Mouse (Mus musculus) spleen, adult 2 months (tissue): ENCODE data around the gene Klhl30. TPM values are rescaled to one million over a fixed set of nuclear protein-coding genes. Genes with fewer than 3 reads are reported as not detected.
A peak's percentile ranks its signal among the peaks of the same experiment; 100 is the strongest.

Experiments used
- DNase-seq, 2 experiments: peaks; one replicate each; pipeline versions ENCODE4 v3.0.0 to v3.0.0-alpha.2; 2012 to 2021; ENCODE audit warnings: low spot score in 2 of 2, low read depth in 1 of 2
- H3K27ac ChIP-seq: fragments of 200-500 bp; 2 replicates; pipeline ENCODE4 v1.5.1; 2012; ENCODE audit warnings: low read length, inconsistent platforms; ENCODE audit not compliant: insufficient read depth
- H3K27me3 ChIP-seq: fragments of 200-500 bp; 2 replicates; pipeline ENCODE4 v1.6.1; 2012; ENCODE audit warnings: mild to moderate bottlenecking, moderate library complexity, low read length, inconsistent platforms; ENCODE audit not compliant: control insufficient read depth, insufficient read depth
- H3K36me3 ChIP-seq: fragments of 200-500 bp; 2 replicates; pipeline ENCODE4 v1.6.1; 2012; ENCODE audit warnings: mild to moderate bottlenecking, low read length, inconsistent platforms; ENCODE audit not compliant: control insufficient read depth, insufficient read depth
- H3K4me1 ChIP-seq: fragments of 200-500 bp; 2 replicates; pipeline ENCODE4 v1.6.1; 2011; ENCODE audit warnings: inconsistent platforms; ENCODE audit not compliant: control insufficient read depth, insufficient read depth, insufficient read length
- H3K4me3 ChIP-seq: fragments of 200-500 bp; 2 replicates; pipeline ENCODE4 v1.5.1; 2011; ENCODE audit warnings: mild to moderate bottlenecking, inconsistent platforms; ENCODE audit not compliant: insufficient read depth, insufficient read length; ENCODE audit errors: extremely low read depth
- CTCF ChIP-seq: fragments of 200-500 bp; IDR thresholded peaks from 2 replicates; pipeline ENCODE4 v1.5.1; 2011; ENCODE audit warnings: mild to moderate bottlenecking, inconsistent platforms; ENCODE audit not compliant: insufficient read depth, insufficient read length, insufficient replicate concordance; ENCODE audit errors: extremely low read depth
- POLR2A ChIP-seq: fragments of 200-500 bp; IDR thresholded peaks from 2 replicates; pipeline ENCODE4 v1.6.1; 2011; ENCODE audit warnings: low read depth, low read length, inconsistent platforms
- WGBS: fragments of 180-500 bp; shearing (Covaris S2); methylation state at CpG from one replicate; pipeline ENCODE4 v1.1.7; 2018; 5-methylcytosine and 5-hydroxymethylcytosine counted together
- polyA plus RNA-seq: library from polyadenylated mRNA; depleted of rRNA; stranded (reverse); fragments of >200 nt; gene quantifications from 2 replicates; pipeline ENCODE4 v1.2.3, GENCODE M21; 2012

Klhl30 gene
- polyA plus RNA-seq, 1 experiment = 0.84 TPM

DNA sequence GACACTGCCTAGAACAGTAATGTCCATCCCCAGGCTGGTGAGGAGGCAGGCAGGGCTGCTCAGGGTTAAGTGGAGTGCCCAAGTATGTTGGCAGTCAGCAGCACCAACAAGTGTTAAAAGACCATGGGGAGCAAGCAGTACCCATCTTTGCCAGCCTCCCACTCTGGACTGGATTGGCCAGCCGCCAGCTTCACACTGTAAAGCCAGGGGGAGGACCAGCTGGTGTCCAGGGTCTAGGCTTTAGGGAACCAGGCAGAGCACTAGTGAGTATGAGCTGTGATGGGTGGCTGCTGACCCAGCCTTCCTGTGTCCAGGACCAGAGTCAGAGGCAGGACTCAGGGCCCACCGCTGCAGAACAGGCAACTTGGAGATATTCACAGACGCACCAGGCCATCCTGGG is 6.8 kb upstream of the Klhl30 start:
- TF ChIP-seq CTCF (no peak), POLR2A (no peak)
- Histone ChIP-seq H3K4me1 (peaks cover 12% of the 10 kb centered on the region), H3K36me3 (no peaks in the 10 kb centered on the region), H3K27me3 (peaks cover 12% of the 10 kb centered on the region), H3K4me3 (no peak overlapping the region), H3K27ac (no peak overlapping the region)
- DNase-seq = no peak
- WGBS = 80% methylated on average over 3 of the region's 3 CpGs

DNA sequence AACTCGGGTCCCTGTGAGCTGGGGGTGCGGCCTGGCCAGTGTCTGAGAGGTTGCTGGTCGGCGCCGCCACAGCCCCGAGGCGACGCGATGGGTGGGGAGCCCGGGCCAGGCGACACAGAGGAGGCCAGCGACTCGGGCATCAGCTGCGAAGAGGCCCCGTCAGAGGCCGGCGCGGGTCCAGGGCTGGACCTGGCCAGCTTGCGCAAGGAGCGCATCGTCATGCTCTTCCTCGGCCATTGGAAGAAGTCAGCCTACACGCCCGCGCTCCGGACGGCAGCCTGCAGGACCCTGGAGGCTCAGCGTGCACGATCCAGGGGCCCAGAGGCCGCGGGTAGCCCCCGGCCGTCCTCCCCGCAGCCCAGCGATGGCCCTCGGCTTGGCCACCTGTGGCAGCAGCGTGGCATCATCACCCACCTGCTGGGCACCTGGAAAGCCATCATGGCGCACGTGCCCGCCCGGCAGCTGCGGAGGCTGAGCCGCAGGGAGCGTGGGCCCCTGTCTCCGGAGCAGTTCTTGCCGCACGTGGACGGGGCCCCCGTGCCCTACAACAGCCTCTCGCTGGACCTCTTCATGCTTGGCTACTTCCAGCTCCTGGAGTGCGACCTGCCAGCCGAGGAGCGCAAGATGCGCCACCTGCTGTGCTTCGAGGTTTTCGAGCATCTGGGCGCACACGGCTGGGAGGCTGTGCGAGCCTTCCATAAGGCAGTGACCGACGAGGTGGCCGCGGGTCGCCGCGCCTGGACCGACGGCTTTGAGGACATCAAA is 5.7 kb upstream of the Klhl30 start:
- 9% methylated on average over 63 of the region's 68 CpGs for WGBS
- no peak for DNase-seq

DNA sequence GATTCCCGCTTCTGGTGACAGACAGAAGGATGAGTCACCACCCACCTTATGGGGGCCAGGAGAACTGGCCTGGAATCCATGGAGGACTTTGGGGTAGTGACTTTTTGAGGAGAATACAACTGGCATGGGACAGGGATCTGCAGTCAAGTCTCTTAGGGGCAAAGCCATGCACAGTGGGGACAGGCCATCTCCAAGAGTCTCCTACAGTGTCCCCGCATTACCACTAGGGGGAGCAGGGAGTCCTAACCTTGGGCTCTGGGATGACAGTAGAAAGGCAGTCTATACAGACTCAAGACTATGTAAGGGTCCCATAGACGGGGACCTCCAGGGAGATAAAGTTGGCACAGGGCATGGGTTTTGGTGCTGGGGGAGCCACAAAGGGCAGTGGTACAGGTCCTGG is 3.9 kb upstream of the Klhl30 start:
- 35% methylated on average over 3 of the region's 3 CpGs for WGBS

More for the DNA sequence above, 5.7 kb upstream of the Klhl30 start:
- Histone ChIP-seq H3K36me3 (no peaks in the 10 kb centered on the region), H3K27ac (no peak overlapping the region), H3K4me1 (peaks cover 12% of the 10 kb centered on the region), H3K27me3 (peaks cover 12% of the 10 kb centered on the region), H3K4me3 (no peak overlapping the region)
- TF ChIP-seq POLR2A = no peak
- TF ChIP-seq CTCF = no peak

GRCm38 (mm10) chr1:91351249-91351648 is 433 bp downstream of the Klhl30 start:
- no peak overlapping the region for H3K27ac ChIP-seq
- 77% methylated on average over 3 of the region's 3 CpGs for WGBS
- H3K4me3 ChIP-seq = no peak overlapping the region
- H3K36me3 ChIP-seq = no peaks in the 10 kb centered on the region
- no peak for TF ChIP-seq POLR2A
- TF ChIP-seq CTCF = no peak
- no peaks in the 10 kb centered on the region for H3K27me3 ChIP-seq
- no peak for DNase-seq
- H3K4me1 ChIP-seq = no peaks in the 10 kb centered on the region

More for the DNA sequence above, 3.9 kb upstream of the Klhl30 start:
- no peak overlapping the region for H3K27ac ChIP-seq
- H3K4me3 ChIP-seq = no peak overlapping the region
- no peaks in the 10 kb centered on the region for H3K36me3 ChIP-seq
- peak; percentile 21 to 52 for DNase-seq
- no peak for TF ChIP-seq POLR2A
- peak; percentile 75; the same call in 1 of the 2 replicates for TF ChIP-seq CTCF
- peaks cover 9% of the 10 kb centered on the region for H3K4me1 ChIP-seq
- H3K27me3 ChIP-seq = peaks cover 12% of the 10 kb centered on the region

DNA sequence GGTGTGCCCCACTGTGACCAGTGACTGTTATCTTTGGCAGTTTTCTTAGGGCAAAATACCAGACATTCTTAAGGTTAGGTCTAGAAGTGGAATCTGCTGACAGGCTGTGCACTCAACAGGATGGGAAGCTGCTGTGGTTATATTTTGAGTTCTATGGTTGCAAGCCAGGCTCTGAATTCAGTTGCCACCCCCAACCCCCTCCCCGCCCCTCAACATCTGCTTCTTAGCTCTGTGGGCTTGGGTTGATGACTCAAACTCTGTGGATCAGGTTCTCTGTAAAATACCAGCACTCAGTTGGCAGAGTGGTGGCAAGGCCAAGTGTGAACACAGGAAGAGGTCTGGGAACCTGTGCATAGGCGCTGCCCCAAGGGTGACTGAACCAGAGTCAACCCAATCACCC is 1.5 kb downstream of the Klhl30 start:
- TF ChIP-seq CTCF (no peak), POLR2A (no peak)
- Histone ChIP-seq H3K27me3 (no peaks in the 10 kb centered on the region), H3K36me3 (no peaks in the 10 kb centered on the region), H3K27ac (no peak overlapping the region), H3K4me1 (no peaks in the 10 kb centered on the region), H3K4me3 (no peak overlapping the region)
- no peak for DNase-seq
- WGBS = 56% methylated on average over 2 of the region's 2 CpGs

DNA sequence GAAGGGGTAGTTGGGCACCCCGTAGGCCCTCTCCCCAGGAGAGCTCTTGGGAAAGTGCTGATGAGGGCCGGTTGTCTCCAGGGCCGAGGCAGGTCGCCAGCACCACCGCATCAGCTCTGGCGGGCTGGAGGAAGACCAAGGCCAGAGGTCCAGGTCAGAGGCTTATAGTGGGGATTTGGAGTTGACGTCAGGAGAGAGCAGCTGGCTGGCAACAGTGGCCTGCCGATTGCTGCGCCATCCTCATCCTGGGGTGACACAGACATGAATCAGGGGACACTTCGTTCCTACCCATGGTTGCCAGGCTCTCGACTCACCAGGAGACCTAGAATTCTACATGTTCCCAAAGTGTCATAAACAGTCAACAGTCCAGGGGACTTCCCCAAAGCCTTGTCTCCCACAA is 5.3 kb downstream of the Klhl30 start:
- no peak for DNase-seq
- no peak overlapping the region for H3K4me3 ChIP-seq
- no peaks in the 10 kb centered on the region for H3K4me1 ChIP-seq
- no peaks in the 10 kb centered on the region for H3K36me3 ChIP-seq
- 86% methylated on average over 11 of the region's 11 CpGs for WGBS
- TF ChIP-seq CTCF = no peak
- no peak for TF ChIP-seq POLR2A
- H3K27me3 ChIP-seq = no peaks in the 10 kb centered on the region
- no peak overlapping the region for H3K27ac ChIP-seq

DNA sequence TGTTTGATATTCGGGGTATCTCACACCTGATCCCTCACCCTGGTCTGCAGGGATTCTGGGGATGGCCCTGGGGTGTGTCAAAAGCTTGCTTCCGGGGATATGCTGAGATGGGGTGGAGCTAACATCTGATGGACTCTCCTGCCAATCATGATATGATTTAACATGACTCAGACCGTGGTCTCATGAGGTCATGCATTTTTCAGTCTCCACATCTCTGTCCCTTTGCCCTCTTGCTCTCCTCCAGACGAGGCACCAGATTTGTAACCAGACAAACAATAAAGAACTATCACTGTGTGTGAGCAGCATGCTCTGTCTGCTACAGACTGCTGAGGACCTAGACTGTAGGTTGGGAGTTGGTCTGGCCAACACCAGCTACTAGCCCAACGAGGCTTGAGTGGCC is 11.3 kb downstream of the Klhl30 start:
- Histone ChIP-seq H3K36me3 (no peaks in the 10 kb centered on the region), H3K27me3 (peaks cover 3% of the 10 kb centered on the region; the same call in 1 of the 2 replicates), H3K4me3 (no peak overlapping the region), H3K27ac (no peak overlapping the region), H3K4me1 (no peaks in the 10 kb centered on the region; the same call in none of the 2 replicates)
- TF ChIP-seq POLR2A (no peak), CTCF (no peak)
- WGBS = 84% methylated on average over 5 of the region's 5 CpGs
- no peak for DNase-seq
